In the genomic region with DNA sequence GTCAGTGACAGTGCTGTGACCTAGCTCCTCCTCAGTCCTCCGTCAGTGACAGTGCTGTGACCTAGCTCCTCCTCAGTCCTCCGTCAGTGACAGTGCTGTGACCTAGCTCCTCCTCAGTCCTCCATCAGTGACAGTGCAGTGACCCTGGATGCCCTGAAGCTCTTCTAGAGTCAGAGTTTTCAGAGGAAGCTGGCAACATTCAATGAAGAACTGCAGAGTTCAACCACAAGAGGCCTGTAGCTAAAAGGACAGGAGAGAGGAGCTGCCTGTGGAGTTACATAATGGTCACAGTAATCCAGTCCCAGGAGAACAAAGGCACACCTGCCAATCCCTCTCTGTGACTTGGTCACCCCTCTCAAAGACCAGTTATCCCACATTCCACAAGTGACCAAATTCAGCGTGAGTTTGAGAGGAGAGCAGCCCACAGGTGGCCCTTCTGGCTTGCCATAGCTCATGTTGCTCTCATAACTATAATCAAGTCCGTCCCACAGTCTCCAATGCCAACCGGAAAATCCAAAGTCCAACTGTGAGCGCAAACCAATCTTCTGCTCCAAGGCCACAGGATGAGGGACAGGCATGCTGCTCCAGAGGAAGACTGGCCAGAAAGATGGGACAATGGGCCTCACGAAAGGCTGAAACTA, we compare ENCODE assay signal across 12 mouse cellular contexts. TPM values are rescaled to one million over a fixed set of nuclear protein-coding genes. Genes with fewer than 3 reads are reported as not detected.
DNase-seq lines count a peak whose midpoint lies in the region; ATAC-seq lines count a peak whose summit lies in the region.
"Had no signal": no experiment of that assay in that cellular context is flagged by ENCODE, and none has a peak within 500 bp of the region (broad histone marks: within the 10 kb centered on the region; RNA-seq: fewer than 3 reads in every experiment).

No protein-coding gene starts in this region.

- 79% methylated on average over 7 of the region's 7 CpGs for WGBS in limb, embryonic 13.5 days
- WGBS in limb, embryonic 10.5 days = 86% methylated on average over 7 of the region's 7 CpGs
- 61% methylated on average over 6 of the region's 7 CpGs for WGBS in lung, embryonic 15.5 days
- 63% methylated on average over 6 of the region's 7 CpGs for WGBS in stomach, embryonic 16.5 days

- peaks cover 27% of the 10 kb centered on the region for H3K36me3 ChIP-seq in limb, embryonic 13.5 days
- H3K36me3 ChIP-seq in limb, embryonic 10.5 days = peaks cover 10% of the 10 kb centered on the region
- peaks cover 57% of the 10 kb centered on the region for H3K36me3 ChIP-seq in lung, embryonic 15.5 days
- peaks cover 20% of the 10 kb centered on the region for H3K36me3 ChIP-seq in stomach, embryonic 16.5 days (ENCODE audit: control insufficient read depth, insufficient read depth, low read length)

- no peak for ATAC-seq in limb, embryonic 13.5 days (ENCODE audit: low FRiP score, low read depth)
- peak; percentile 43 for ATAC-seq in lung, embryonic 15.5 days (ENCODE audit: borderline replicate concordance, extremely low read depth, low FRiP score, low TSS enrichment)
- peak; percentile 63; the same call in 1 of the 2 replicates for ATAC-seq in stomach, embryonic 16.5 days (ENCODE audit: insufficient read depth, low FRiP score)

- H3K9ac ChIP-seq in limb, embryonic 13.5 days = 0 out of 2 replicates have a peak overlapping the region, but pooled peaks have one; percentile 13
- 0 out of 2 replicates have a peak overlapping the region, but pooled peaks have one; percentile 20 for H3K9ac ChIP-seq in lung, embryonic 15.5 days
- peak overlapping the region; percentile 46; the same call in 1 of the 2 replicates for H3K9ac ChIP-seq in stomach, embryonic 16.5 days (ENCODE audit: low read length)
- H3K9ac ChIP-seq: neural tube, embryonic 13.5 days had no signal

- peaks cover 3% of the 10 kb centered on the region for H3K9me3 ChIP-seq in limb, embryonic 13.5 days
- no peaks in the 10 kb centered on the region for H3K9me3 ChIP-seq in limb, embryonic 10.5 days (replicated peaks)
- peaks cover 3% of the 10 kb centered on the region; the same call in 1 of the 2 replicates for H3K9me3 ChIP-seq in lung, embryonic 15.5 days
- H3K9me3 ChIP-seq in stomach, embryonic 16.5 days (replicated peaks; ENCODE audit: control insufficient read depth, low read length) = peaks cover 4% of the 10 kb centered on the region; the same call in 1 of the 2 replicates
- H3K9me3 ChIP-seq: neural tube, embryonic 13.5 days had no signal

- DNase-seq in limb, embryonic 10.5 days (ENCODE audit: low spot score) = no peak
- DNase-seq in kidney, adult 9 months = peak; percentile 92
- no peak for DNase-seq in left cerebral cortex, postnatal 4 days
- DNase-seq in urinary bladder, adult 18-20 months (ENCODE audit: low spot score in 2 of 2) = no peak
- DNase-seq: cerebellum, postnatal 10 days; thymus, adult 18-20 months had no signal

- H3K4me3 ChIP-seq in limb, embryonic 13.5 days = no peak overlapping the region
- H3K4me3 ChIP-seq in limb, embryonic 10.5 days = no peak overlapping the region
- peak overlapping the region; percentile 1; the same call in 1 of the 2 replicates for H3K4me3 ChIP-seq in lung, embryonic 15.5 days
- H3K4me3 ChIP-seq in stomach, embryonic 16.5 days (replicated peaks; ENCODE audit: low read length) = peak overlapping the region; percentile 6; the same call in 1 of the 2 replicates
- H3K4me3 ChIP-seq: hindbrain, embryonic 10.5 days; neural tube, embryonic 13.5 days had no signal

- no peak overlapping the region for H3K4me2 ChIP-seq in limb, embryonic 13.5 days (replicated peaks)
- peak overlapping the region; percentile 27; the same call in 1 of the 2 replicates for H3K4me2 ChIP-seq in lung, embryonic 15.5 days
- 0 out of 2 replicates have a peak overlapping the region, but pooled peaks have one; percentile 12 for H3K4me2 ChIP-seq in stomach, embryonic 16.5 days (ENCODE audit: low read depth, low read length)
- H3K4me2 ChIP-seq: heart, embryonic 11.5 days; neural tube, embryonic 13.5 days had no signal

- no peaks in the 10 kb centered on the region for H3K27me3 ChIP-seq in limb, embryonic 13.5 days
- H3K27me3 ChIP-seq in limb, embryonic 10.5 days (ENCODE audit: low read depth, poor library complexity, severe bottlenecking) = no peaks in the 10 kb centered on the region
- H3K27me3 ChIP-seq in lung, embryonic 15.5 days = no peaks in the 10 kb centered on the region
- H3K27me3 ChIP-seq in stomach, embryonic 16.5 days (ENCODE audit: control insufficient read depth, insufficient read depth, low read length) = no peaks in the 10 kb centered on the region
- H3K27me3 ChIP-seq: neural tube, embryonic 13.5 days had no signal

- intact Hi-C loops in left cerebral cortex, postnatal 4 days (cut with DNase I) = no loop called here

- no peak overlapping the region for H3K27ac ChIP-seq in limb, embryonic 13.5 days
- no peak overlapping the region for H3K27ac ChIP-seq in limb, embryonic 10.5 days
- peak overlapping the region; percentile 83 for H3K27ac ChIP-seq in lung, embryonic 15.5 days
- H3K27ac ChIP-seq in stomach, embryonic 16.5 days (ENCODE audit: low read length) = peak overlapping the region; percentile 64
- H3K27ac ChIP-seq: hindbrain, embryonic 10.5 days; neural tube, embryonic 13.5 days had no signal

- H3K4me1 ChIP-seq in limb, embryonic 13.5 days = peaks cover 16% of the 10 kb centered on the region
- peaks cover 9% of the 10 kb centered on the region for H3K4me1 ChIP-seq in limb, embryonic 10.5 days
- peaks cover 25% of the 10 kb centered on the region for H3K4me1 ChIP-seq in lung, embryonic 15.5 days
- peaks cover 4% of the 10 kb centered on the region; the same call in 1 of the 2 replicates for H3K4me1 ChIP-seq in stomach, embryonic 16.5 days (ENCODE audit: control insufficient read depth, insufficient read depth, low read length)
- H3K4me1 ChIP-seq: hindbrain, embryonic 10.5 days; neural tube, embryonic 13.5 days had no signal

RNA-seq across cellular contexts. Expression of a gene that starts 16.7 kb away (rescaled TPM):
- 3.3 TPM in 2 replicates for polyA plus RNA-seq in limb, embryonic 13.5 days (2015; fragmentation: Nextera tagmentation; extraction: Ambion mirVana)
- polyA plus RNA-seq in limb, embryonic 10.5 days (2016; fragmentation: Nextera tagmentation; extraction: Ambion mirVana) = 1.8 and 2.4 TPM in 2 replicates
- polyA plus RNA-seq in lung, embryonic 15.5 days (2015; fragmentation: Nextera tagmentation; extraction: Ambion mirVana) = 8.2 and 11.4 TPM in 2 replicates
- polyA plus RNA-seq in stomach, embryonic 16.5 days (2015; fragmentation: Nextera tagmentation; extraction: Ambion mirVana) = 7.7 and 8.9 TPM in 2 replicates
- total RNA-seq in left cerebral cortex, postnatal 4 days (2021) = 10 to 100 TPM in 1 of 2 experiments, 1 to 10 TPM in 1; 8.4 to 10.7 TPM

RNA-seq across cellular contexts. Expression of a gene that starts 28.6 kb away (rescaled TPM):
- 114 and 117 TPM in 2 replicates for polyA plus RNA-seq in limb, embryonic 13.5 days (2015; fragmentation: Nextera tagmentation; extraction: Ambion mirVana)
- 86.2 and 111 TPM in 2 replicates for polyA plus RNA-seq in limb, embryonic 10.5 days (2016; fragmentation: Nextera tagmentation; extraction: Ambion mirVana)
- polyA plus RNA-seq in lung, embryonic 15.5 days (2015; fragmentation: Nextera tagmentation; extraction: Ambion mirVana) = 85.4 and 91.3 TPM in 2 replicates
- 58.6 and 67.2 TPM in 2 replicates for polyA plus RNA-seq in stomach, embryonic 16.5 days (2015; fragmentation: Nextera tagmentation; extraction: Ambion mirVana)
- total RNA-seq in left cerebral cortex, postnatal 4 days (2021) = 10 to 100 TPM; 61.6 to 65.6 TPM

RNA-seq across cellular contexts. Expression of a gene that starts 43.9 kb away (rescaled TPM):
- polyA plus RNA-seq in limb, embryonic 13.5 days (2015; fragmentation: Nextera tagmentation; extraction: Ambion mirVana) = 163 and 172 TPM in 2 replicates
- polyA plus RNA-seq in limb, embryonic 10.5 days (2016; fragmentation: Nextera tagmentation; extraction: Ambion mirVana) = 185 and 190 TPM in 2 replicates
- 146 and 149 TPM in 2 replicates for polyA plus RNA-seq in lung, embryonic 15.5 days (2015; fragmentation: Nextera tagmentation; extraction: Ambion mirVana)
- polyA plus RNA-seq in stomach, embryonic 16.5 days (2015; fragmentation: Nextera tagmentation; extraction: Ambion mirVana) = 113 and 115 TPM in 2 replicates
- total RNA-seq in left cerebral cortex, postnatal 4 days (2021) = 10 to 100 TPM; 84.7 to 89.3 TPM

RNA-seq across cellular contexts. Expression of a gene that starts 52.0 kb away (rescaled TPM):
- polyA plus RNA-seq in limb, embryonic 13.5 days (2015; fragmentation: Nextera tagmentation; extraction: Ambion mirVana) = 9.6 and 10.0 TPM in 2 replicates
- 12.5 and 12.9 TPM in 2 replicates for polyA plus RNA-seq in limb, embryonic 10.5 days (2016; fragmentation: Nextera tagmentation; extraction: Ambion mirVana)
- 11.0 and 11.5 TPM in 2 replicates for polyA plus RNA-seq in lung, embryonic 15.5 days (2015; fragmentation: Nextera tagmentation; extraction: Ambion mirVana)
- 7.3 and 7.9 TPM in 2 replicates for polyA plus RNA-seq in stomach, embryonic 16.5 days (2015; fragmentation: Nextera tagmentation; extraction: Ambion mirVana)
- 10 to 100 TPM; 15.4 to 16.1 TPM for total RNA-seq in left cerebral cortex, postnatal 4 days (2021)

Comparison
In these comparisons a context has a peak if more than half of its experiments do, and no peak if none do; other contexts are left out.
1. H3K27ac ChIP-seq: peak in lung, embryonic 15.5 days (single experiment) and stomach, embryonic 16.5 days (single experiment); none in limb, embryonic 13.5 days (single experiment) and limb, embryonic 10.5 days (single experiment).
2. H3K4me3 ChIP-seq: peak in lung, embryonic 15.5 days (single experiment) and stomach, embryonic 16.5 days (single experiment); none in limb, embryonic 13.5 days (single experiment) and limb, embryonic 10.5 days (single experiment).
3. Peak in every context shown above with its lines, with median percentiles within 50 percentile points of each other: H3K9ac ChIP-seq.